Mouse (Mus musculus) G1E (cell line): ENCODE measurements around the gene Ap2a1.

Source experiments
- CTCF ChIP-seq: IDR thresholded peaks from 2 replicates; pipeline ENCODE4 v1.5.1; 2012; ENCODE audit warnings: low read depth, low read length, inconsistent platforms, mixed read lengths
- GATA1 ChIP-seq: IDR thresholded peaks from 2 replicates; pipeline ENCODE4 v1.6.1; 2012; ENCODE audit warnings: borderline replicate concordance, low read length, inconsistent platforms, mixed read lengths
- GATA2 ChIP-seq: IDR thresholded peaks from 2 replicates; pipeline ENCODE4 v1.6.1; 2012; ENCODE audit warnings: low read depth, low read length, inconsistent platforms, borderline replicate concordance
- POLR2AphosphoS5 ChIP-seq: IDR thresholded peaks from 2 replicates; pipeline ENCODE4 v1.6.1; 2012; ENCODE audit warnings: low read depth, low read length, inconsistent platforms; ENCODE audit not compliant: insufficient replicate concordance
- TAL1 ChIP-seq: conservative IDR thresholded peaks from 2 replicates; pipeline ENCODE4 v1.6.1; 2012; ENCODE audit warnings: low read depth, low read length, inconsistent platforms, mixed read lengths

DNA sequence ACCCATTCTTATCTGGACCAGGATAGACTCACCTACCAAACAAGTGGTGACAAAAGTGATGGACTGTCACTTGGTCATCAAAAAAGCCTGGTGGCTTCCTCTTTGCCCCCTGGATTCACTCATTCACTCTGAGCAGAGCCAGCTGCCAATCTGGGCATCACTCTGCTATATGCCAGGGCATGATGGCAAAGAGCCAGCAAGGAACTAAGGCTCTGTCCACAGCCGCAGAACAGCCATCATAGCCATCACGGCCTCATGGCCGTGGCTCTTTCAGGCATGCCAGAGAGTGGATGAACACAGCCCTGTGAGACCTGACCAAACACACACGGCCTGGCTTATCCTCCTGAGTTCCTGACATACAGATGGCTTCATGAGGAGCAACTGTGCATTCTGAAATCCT is 38.6 kb downstream of the Ap2a1 start:
- TF ChIP-seq CTCF (no peak), POLR2AphosphoS5 (no peak), TAL1 (no peak), GATA1 (no peak), GATA2 (no peak)
